Mouse (Mus musculus): Measurements from ENCODE around the gene Tanc2. TPM values are rescaled to one million over a fixed set of nuclear protein-coding genes. Genes with fewer than 3 reads are reported as not detected.

Tanc2 gene
- total and polyA plus RNA-seq, 3 experiments: 0.04 to 0.18 TPM; not detected in 1

- TF ChIP-seq POLR2AphosphoS5 (IDR thresholded peaks at IDR 0.05; ENCODE audit: borderline replicate concordance, low read depth, low read length): no peak
- TF ChIP-seq BHLHE40 (IDR thresholded peaks at IDR 0.05; ENCODE audit: borderline replicate concordance, low read depth, low read length): no peak
- TF ChIP-seq CTCF (IDR thresholded peaks at IDR 0.05 in 2 of 3, conservative IDR thresholded peaks at IDR 0.05 in 1 of 3; ENCODE audit: control insufficient read depth in 1 of 3, insufficient read depth in 1 of 3, low read depth in 2 of 3, low read length in 3 of 3, poor library complexity in 1 of 3, severe bottlenecking in 1 of 3): no peak
- TF ChIP-seq KAT2A (conservative IDR thresholded peaks at IDR 0.05; ENCODE audit: low read depth, low read length): no peak
- TF ChIP-seq JUND (IDR thresholded peaks at IDR 0.05; ENCODE audit: low read depth, low read length): no peak
- no peak for DNase-seq (ENCODE audit: low read depth, low spot score)
- Histone ChIP-seq H3K27me3 (ENCODE audit: control insufficient read depth in 1 of 2, insufficient read depth in 2 of 2, low read length in 2 of 2) (peaks cover 0 to 7% of the 10 kb centered on the region in 2 experiments; a peak in 2 of 4 replicates), H3K4me3 (ENCODE audit: control insufficient read depth in 1 of 2, insufficient read depth in 1 of 2, low read depth in 2 of 2, low read length in 2 of 2) (no peak overlapping the region), H3K36me3 (ENCODE audit: control insufficient read depth in 1 of 2, insufficient read depth in 2 of 2, low read length in 2 of 2) (no peaks in the 10 kb centered on the region), H3K4me1 (ENCODE audit: control insufficient read depth in 1 of 2, insufficient read depth in 2 of 2, low read length in 2 of 2) (no peaks in the 10 kb centered on the region), H3K9ac (ENCODE audit: control insufficient read depth, low read depth, low read length, poor library complexity, severe bottlenecking) (no peak overlapping the region), H3K79me2 (ENCODE audit: control insufficient read depth, insufficient read depth, low read length, poor library complexity) (no peaks in the 10 kb centered on the region), H3K9me3 (replicated peaks; ENCODE audit: insufficient read depth, low read length) (no peaks in the 10 kb centered on the region), H3K27ac (ENCODE audit: control insufficient read depth, low read depth, low read length) (no peak overlapping the region)
These were observed 30.8 kb upstream of the Tanc2 start for GRCm38 (mm10) chr11:105558803-105559505.

- Histone ChIP-seq H3K36me3 (ENCODE audit: control insufficient read depth in 1 of 2, insufficient read depth in 2 of 2, low read length in 2 of 2) (no peaks in the 10 kb centered on the region), H3K79me2 (ENCODE audit: control insufficient read depth, insufficient read depth, low read length, poor library complexity) (no peaks in the 10 kb centered on the region), H3K27ac (ENCODE audit: control insufficient read depth, low read depth, low read length) (no peak overlapping the region), H3K27me3 (ENCODE audit: control insufficient read depth in 1 of 2, insufficient read depth in 2 of 2, low read length in 2 of 2) (peaks cover 5 to 6% of the 10 kb centered on the region in 2 experiments), H3K4me1 (ENCODE audit: control insufficient read depth in 1 of 2, insufficient read depth in 2 of 2, low read length in 2 of 2) (no peaks in the 10 kb centered on the region), H3K4me3 (ENCODE audit: control insufficient read depth in 1 of 2, insufficient read depth in 1 of 2, low read depth in 2 of 2, low read length in 2 of 2) (no peak overlapping the region), H3K9me3 (replicated peaks; ENCODE audit: insufficient read depth, low read length) (no peaks in the 10 kb centered on the region), H3K9ac (ENCODE audit: control insufficient read depth, low read depth, low read length, poor library complexity, severe bottlenecking) (no peak overlapping the region)
- TF ChIP-seq HCFC1 (IDR thresholded peaks at IDR 0.05; ENCODE audit: low read depth, low read length) (no peak), KAT2A (conservative IDR thresholded peaks at IDR 0.05; ENCODE audit: low read depth, low read length) (no peak), ZMIZ1 (IDR thresholded peaks at IDR 0.05; ENCODE audit: low read depth, low read length) (no peak), CTCF (IDR thresholded peaks at IDR 0.05 in 2 of 3, conservative IDR thresholded peaks at IDR 0.05 in 1 of 3; ENCODE audit: control insufficient read depth in 1 of 3, insufficient read depth in 1 of 3, low read depth in 2 of 3, low read length in 3 of 3, poor library complexity in 1 of 3, severe bottlenecking in 1 of 3) (no peak), USF1 (IDR thresholded peaks at IDR 0.05; ENCODE audit: low read depth, low read length) (no peak), POLR2A (IDR thresholded peaks at IDR 0.05; ENCODE audit: control insufficient read depth in 1 of 2, insufficient read depth in 1 of 2, low read depth in 1 of 2, low read length in 2 of 2, poor library complexity in 1 of 2) (no peak), POLR2AphosphoS2 (IDR thresholded peaks at IDR 0.05; ENCODE audit: low read length) (no peak), MEF2A (IDR thresholded peaks at IDR 0.05; ENCODE audit: extremely low read depth, insufficient replicate concordance, low read depth, low read length, poor library complexity, severe bottlenecking) (no peak), EP300 (IDR thresholded peaks at IDR 0.05; ENCODE audit: low read depth in 1 of 2, low read length in 2 of 2) (no peak), RAD21 (IDR thresholded peaks at IDR 0.05; ENCODE audit: low read depth, low read length) (no peak), BHLHE40 (IDR thresholded peaks at IDR 0.05; ENCODE audit: borderline replicate concordance, low read depth, low read length) (no peak), ETS1 (IDR thresholded peaks at IDR 0.05; ENCODE audit: low read depth, low read length) (no peak), ZKSCAN1 (IDR thresholded peaks at IDR 0.05; ENCODE audit: low read depth, low read length) (no peak), TCF12 (IDR thresholded peaks at IDR 0.05; ENCODE audit: low read depth, low read length) (no peak), TBP (IDR thresholded peaks at IDR 0.05; ENCODE audit: low read depth, low read length) (no peak), ZC3H11A (IDR thresholded peaks at IDR 0.05; ENCODE audit: low read depth, low read length) (no peak), GABPA (IDR thresholded peaks at IDR 0.05; ENCODE audit: low read depth, low read length) (no peak), MAFK (IDR thresholded peaks at IDR 0.05; ENCODE audit: borderline replicate concordance, low read depth, low read length) (no peak), ELF1 (IDR thresholded peaks at IDR 0.05; ENCODE audit: low read depth, low read length) (no peak), RCOR1 (IDR thresholded peaks at IDR 0.05; ENCODE audit: low read depth, low read length) (no peak)
- no peak for DNase-seq (ENCODE audit: low read depth, low spot score)
These were observed 26.2 kb upstream of the Tanc2 start for GRCm38 (mm10) chr11:105563546-105563945.

Measured in MEL (cell line).